Mouse (Mus musculus): ENCODE measurements around the gene Fam216a.

Gene Fam216a

DNA sequence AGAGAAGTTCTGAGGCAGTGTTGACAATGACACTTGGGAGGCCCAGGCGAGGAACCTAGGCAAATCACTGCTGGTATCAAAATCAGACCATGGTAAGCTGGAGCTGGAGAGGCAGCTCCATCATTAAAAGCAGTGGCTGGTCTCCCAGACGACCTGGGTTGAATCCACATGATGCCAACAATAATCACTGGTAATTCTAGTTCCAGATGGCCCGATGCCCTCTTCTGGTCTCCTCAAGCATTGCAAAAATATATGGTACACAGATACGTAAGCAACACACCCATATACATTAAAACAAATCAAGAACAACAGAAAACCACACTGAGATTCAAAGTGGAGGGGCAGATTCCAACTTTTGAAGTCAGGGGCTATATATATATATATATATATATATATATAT, 26.4 kb downstream of the Fam216a start:
- TF ChIP-seq GATA4 (IDR thresholded peaks at IDR 0.05; ENCODE audit: insufficient replicate concordance, low read length): no peak

DNA sequence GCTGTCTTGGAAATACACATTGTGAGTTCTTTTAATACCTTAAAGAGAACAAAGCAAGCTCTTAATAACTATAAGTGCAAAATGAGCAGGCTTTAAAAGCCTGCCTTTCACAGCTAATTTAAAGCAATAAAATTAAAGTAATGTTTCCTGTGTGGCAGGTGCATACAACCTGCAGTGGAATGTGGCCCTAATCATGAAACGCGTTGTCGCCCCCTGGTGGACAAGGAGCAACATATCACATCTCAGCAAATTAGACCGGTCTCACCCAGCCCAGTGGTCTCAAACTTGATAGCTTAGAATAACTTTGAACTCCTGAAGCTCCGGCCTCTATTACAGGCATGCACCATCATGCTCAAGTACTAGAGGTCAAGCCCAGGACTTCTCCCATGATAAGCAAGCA, 27.9 kb downstream of the Fam216a start:
- TF ChIP-seq GATA4 (IDR thresholded peaks at IDR 0.05; ENCODE audit: insufficient replicate concordance, low read length): no peak

DNA sequence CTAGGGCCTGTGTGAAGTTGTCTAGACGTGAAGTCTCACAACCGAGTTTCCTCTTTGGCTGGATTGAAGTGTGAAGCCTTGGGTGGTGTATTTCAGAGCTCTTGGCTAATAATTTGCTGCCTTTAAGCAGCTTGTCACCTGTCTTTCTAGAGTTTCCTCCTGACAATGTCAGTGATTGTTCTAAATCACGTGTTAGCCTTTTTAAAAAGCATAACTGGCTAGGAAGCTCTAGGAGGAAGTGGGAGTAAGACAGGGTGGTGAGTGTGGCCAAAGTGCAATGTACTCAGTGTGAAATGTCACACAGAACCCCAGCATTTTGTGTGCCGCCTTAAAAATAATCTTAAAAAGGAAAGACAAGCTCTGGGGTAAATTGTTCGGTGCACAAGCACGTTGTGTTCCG, 28.4 kb downstream of the Fam216a start:
- no peak for TF ChIP-seq GATA4 (IDR thresholded peaks at IDR 0.05; ENCODE audit: insufficient replicate concordance, low read length)

DNA sequence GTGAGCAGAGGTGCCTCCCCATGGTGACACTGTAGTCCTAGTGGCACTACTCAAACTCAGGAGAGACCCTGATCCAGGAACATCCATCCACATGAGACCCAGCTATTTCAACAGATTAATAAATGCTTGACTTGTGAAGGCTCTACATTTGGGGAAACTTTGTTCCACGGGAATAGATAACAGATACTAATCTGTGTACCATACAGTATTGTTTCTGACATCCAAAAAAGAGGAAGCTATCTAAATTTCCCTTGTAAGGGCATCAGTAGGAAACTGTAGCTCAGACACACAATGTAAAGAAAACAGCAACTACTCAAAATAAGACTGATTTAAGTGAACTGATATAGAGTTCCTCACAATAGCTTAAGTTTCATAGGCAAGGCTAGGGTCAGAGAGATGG, 29.3 kb downstream of the Fam216a start:
- TF ChIP-seq GATA4 (IDR thresholded peaks at IDR 0.05; ENCODE audit: insufficient replicate concordance, low read length): no peak

DNA sequence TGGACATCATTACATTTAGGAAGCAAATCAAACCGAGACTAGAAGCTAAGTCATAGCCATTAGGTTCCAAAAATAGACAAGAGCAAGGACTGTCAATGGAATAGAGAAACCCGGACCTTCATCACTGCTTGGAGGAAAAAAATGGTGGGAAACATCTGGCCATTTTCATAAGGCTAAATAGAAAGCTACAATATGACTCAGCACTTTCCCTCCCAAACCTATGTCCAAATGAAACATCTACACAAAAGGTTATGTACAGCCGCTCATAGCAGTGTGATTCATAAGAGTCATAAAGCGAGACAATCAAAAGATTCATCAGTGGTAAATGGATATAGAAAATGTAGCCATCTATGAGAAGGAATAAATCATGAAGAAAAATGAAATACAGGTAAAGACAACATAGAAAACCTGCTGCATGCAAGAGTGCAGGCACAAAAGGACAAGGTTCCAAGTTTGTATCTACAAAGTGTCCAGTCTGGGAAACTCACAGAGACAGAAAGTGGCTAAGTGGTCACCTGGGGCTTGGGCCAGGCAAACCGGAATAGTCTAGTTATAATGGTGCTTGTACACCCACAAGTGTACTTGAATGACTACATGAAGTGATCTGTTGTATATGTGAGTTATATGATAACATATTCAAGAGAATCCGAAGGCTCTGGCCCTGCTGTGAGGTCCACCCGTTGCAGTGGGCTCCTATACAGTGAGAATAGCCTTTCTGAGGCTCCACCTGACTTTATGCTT, 35.4 kb downstream of the Fam216a start:
- no peak for TF ChIP-seq GATA4 (IDR thresholded peaks at IDR 0.05; ENCODE audit: insufficient replicate concordance, low read length)

DNA sequence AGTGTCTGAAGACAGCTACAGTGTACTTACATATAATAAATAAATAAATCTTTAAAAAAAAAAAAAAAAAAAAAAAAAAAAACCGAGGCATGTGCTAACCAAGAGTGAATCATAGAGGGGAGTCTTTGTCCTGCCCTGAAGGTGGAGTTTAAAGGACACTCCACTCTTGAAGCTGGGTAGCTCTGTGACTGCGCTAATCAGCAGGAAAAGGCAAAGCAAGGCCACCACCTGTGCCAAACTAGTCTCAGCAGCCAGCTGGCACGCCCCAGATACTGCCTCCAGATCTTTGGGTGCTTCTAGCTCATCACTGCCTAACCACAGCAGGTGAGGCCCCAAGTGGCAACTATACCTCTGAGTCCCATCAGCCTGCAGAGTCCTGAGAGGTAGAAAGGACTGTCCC, 37.5 kb downstream of the Fam216a start:
- TF ChIP-seq GATA4 (IDR thresholded peaks at IDR 0.05; ENCODE audit: insufficient replicate concordance, low read length): no peak

DNA sequence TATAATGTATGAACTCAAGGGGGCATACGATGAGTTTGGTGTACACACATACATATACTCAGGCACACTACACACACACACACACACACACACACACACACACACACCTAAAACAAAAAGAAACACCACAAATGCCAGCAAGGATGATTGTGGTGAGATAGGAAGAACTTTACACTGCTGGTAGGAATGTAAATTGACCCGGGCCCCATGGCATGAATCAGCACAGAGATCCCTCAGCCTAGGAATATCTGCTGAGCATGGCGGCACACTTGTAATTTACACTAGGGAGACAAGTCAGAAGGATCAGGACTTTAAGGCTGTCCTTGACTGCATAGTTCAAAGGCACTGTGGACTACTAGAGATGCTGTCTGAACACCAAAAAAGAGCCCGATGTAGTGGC, 41.9 kb downstream of the Fam216a start:
- no peak for TF ChIP-seq GATA4 (IDR thresholded peaks at IDR 0.05; ENCODE audit: insufficient replicate concordance, low read length)

GRCm38 (mm10) chr5:122327283-122327682, 44.9 kb downstream of the Fam216a start:
- TF ChIP-seq GATA4 (IDR thresholded peaks at IDR 0.05; ENCODE audit: insufficient replicate concordance, low read length): no peak

DNA sequence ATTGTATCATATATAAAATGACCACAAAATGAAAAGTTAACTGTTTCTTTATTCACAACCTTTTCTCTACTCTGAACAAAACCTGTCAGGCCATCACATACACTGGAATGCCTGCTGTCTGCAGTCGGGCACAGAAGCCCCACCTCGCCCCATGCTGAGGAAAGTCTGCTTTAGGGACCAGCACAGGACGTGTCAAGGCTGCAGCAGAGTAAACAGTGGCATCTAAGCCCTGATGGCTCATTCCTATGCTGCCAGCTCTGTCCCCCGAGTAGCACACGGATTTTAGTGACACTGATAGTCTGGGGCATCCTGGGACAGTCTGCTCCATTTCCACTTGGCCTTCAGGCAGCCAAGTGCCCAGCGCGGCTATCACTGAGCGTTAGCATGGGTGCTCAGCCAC, 46.7 kb downstream of the Fam216a start:
- no peak for TF ChIP-seq GATA4 (IDR thresholded peaks at IDR 0.05; ENCODE audit: insufficient replicate concordance, low read length)

- TF ChIP-seq GATA4 (IDR thresholded peaks at IDR 0.05; ENCODE audit: insufficient replicate concordance, low read length): no peak
Measured at GRCm38 (mm10) chr5:122324608-122325431, 47.3 kb downstream of the Fam216a start.

GRCm38 (mm10) chr5:122323523-122323922, 48.6 kb downstream of the Fam216a start:
- TF ChIP-seq GATA4 (IDR thresholded peaks at IDR 0.05; ENCODE audit: insufficient replicate concordance, low read length): no peak

GRCm38 (mm10) chr5:122320205-122320781, 51.9 kb downstream of the Fam216a start:
- TF ChIP-seq GATA4 (IDR thresholded peaks at IDR 0.05; ENCODE audit: insufficient replicate concordance, low read length): no peak

- no peak for TF ChIP-seq GATA4 (IDR thresholded peaks at IDR 0.05; ENCODE audit: insufficient replicate concordance, low read length)
Measured at GRCm38 (mm10) chr5:122319474-122320204, 52.5 kb downstream of the Fam216a start.

- no peak for TF ChIP-seq GATA4 (IDR thresholded peaks at IDR 0.05; ENCODE audit: insufficient replicate concordance, low read length)
Measured at GRCm38 (mm10) chr5:122318100-122318499, 54.1 kb downstream of the Fam216a start.

DNA sequence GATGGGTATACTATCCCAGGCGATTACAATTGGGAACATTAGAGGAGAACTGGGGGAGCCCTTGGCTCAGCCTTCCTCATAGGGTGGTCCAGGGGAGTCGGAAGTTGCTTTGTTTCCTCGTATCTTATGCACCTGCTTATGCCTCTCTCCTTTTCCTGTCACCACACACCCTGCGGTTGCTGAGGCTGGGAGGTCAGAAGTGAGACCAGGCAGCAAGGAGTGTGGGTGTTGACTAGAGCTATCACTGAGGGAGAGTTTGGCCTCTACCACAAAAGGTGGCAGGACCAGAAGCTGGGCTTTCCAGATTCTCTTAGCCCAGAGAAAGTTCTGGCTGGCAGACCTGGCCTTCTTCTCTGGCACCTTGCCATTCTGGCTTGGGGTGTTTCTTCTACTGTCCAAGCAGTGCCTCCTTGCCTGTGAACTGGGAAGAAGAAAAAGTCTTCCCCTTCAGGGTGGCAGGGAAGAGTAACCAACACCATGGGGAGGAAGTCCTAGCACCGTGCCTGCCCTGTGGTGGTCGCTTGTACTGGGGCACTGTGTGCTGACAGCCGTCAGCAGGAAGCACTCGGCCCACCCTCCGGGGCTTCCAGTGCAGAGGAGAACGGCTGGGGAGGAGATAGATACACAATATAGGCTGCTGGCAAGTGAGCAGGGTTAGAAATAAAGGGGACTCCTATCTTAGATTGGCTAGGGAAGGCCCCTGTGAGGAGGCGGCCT, 54.7 kb downstream of the Fam216a start:
- TF ChIP-seq GATA4 (IDR thresholded peaks at IDR 0.05; ENCODE audit: insufficient replicate concordance, low read length): no peak

Data from liver, adult (tissue).